Mouse (Mus musculus) retina, postnatal 1 day (tissue): ENCODE data around the gene Tbc1d30.

Source experiments
- DNase-seq: peaks from one replicate; pipeline ENCODE4 v3.0.0-alpha.2; 2012

Gene Tbc1d30

DNA sequence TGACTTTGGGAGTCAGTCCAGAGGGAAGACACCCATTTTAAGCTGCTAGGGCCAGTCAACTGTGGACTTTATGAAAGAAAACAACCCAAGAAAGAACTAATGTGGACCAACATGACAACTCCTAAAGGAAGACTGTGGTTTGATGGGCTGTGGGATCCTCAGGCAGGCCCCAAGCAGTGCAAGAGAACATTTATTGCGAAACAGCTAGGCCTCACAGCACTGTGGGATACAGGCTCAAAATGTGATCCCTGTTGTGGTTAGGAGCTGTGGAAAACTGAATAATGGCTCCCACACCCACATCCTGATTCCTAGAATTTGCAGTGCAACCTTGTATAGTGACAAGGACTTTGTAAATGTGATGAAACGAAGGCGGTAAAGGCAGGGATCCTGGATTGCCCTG is 134.3 kb downstream of the Tbc1d30 start:
- DNase-seq: no peak
